Mouse (Mus musculus) c-Kit-positive CD71-positive TER-119-negative erythroid progenitor cells, embryonic 14.5 days (primary cell): ENCODE data around the gene Hsd17b14.
"Not testable (repeated sequence)": the region's sequence is repeated elsewhere in the genome, so short reads cannot be mapped to it uniquely, and the experiment has no call there.

Source experiments
- DNase-seq: peaks from one replicate; pipeline ENCODE4 v3.0.0-alpha.2; 2013; ENCODE audit warnings: low read depth

Hsd17b14 gene

DNA sequence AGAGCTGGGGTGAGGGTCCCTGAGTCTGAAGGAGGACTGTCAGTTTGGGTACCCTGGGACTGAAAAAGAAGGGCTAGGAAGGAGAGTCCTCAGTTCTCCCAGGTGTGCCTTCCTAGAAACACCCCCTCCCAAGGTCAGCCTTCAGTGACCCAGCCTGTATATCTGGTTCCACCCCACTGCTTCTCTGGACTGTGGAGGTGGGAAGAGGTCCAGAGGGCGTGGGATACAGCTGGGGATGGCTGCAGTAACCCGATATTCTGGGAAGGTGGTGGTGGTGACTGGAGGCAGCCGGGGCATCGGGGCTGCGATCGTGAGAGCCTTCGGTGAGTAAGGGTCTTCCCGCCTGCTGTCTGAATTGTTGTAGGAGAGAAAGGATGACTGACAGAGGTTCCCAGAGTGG, at the start of gene Hsd17b14:
Hsd17b14 (plus strand) TSS at position 150 of the 400 bp plus-strand sequence.
- no peak for DNase-seq

DNA sequence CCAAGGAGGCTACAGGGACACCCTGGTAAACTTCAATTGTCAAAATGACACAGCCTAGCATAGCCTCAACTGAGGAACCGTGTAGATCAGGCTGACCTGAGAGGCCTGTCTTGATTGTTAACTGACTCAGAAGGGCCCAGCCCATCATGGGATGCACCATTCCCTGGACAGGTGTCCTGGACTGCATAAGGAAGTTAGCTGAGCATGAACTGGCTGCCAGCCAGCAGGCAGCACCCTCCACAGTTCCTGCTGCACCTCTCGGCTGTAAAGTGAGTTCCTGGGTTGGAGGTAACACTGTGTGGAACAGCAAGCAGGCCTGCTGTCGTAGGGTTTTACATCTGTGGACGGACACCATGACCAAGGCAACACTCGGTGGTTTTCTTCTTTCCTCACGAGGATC, 47.1 kb upstream of the Hsd17b14 start:
- no peak for DNase-seq

DNA sequence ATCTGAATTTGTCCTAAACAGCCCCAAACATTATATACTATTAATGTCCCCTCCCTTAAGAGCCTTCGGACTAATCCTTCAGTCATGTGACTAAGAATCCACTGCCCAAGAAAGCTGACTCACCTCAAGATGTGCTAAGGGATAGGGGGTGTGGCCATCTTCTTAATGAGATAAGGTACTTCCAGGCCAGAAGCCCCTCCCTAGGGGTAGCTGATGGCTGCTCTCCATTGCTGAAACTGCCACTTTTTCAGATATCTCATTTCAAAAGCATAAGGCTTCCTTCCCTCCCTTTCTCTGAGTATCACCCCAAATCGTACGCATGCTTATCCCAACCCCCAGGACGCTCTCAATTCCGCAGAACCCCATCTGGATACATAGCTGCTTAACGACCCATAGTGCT, 46.1 kb upstream of the Hsd17b14 start:
- peak; percentile 85 for DNase-seq

DNA sequence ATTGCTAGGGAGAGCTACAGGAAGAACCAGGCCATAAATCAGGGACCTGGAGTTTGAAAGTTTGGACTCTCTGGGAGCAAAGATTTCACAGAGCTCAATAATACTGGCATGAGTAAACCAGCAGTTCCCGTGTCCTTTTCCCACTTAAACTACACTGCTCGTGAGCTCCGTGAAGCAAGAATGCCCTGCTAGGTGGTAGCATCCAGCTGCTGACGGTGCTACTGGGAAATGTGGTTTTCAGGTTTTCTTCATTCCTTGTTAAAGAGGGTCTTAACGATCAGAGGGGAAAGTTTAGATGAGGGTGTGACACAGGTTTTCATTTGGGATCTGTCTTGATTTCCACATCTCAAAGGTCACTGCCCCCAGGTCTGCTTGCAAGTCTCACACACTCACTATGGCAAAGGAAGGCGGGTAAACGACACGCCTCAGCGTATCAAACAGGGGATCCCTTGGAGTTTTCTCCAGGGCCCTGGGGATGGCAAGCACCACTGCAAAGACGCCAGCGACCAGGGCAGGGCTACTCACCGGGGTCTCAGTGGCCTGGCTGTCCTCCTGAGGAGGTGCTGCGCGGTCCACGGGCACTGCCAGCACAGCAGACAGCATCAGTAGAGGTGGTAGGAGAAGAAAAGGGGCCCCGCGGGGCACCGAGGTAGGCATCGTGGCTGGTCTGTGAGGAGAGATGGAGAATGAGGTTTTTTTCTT, 45.4 kb upstream of the Hsd17b14 start:
- DNase-seq, result no peak

DNA sequence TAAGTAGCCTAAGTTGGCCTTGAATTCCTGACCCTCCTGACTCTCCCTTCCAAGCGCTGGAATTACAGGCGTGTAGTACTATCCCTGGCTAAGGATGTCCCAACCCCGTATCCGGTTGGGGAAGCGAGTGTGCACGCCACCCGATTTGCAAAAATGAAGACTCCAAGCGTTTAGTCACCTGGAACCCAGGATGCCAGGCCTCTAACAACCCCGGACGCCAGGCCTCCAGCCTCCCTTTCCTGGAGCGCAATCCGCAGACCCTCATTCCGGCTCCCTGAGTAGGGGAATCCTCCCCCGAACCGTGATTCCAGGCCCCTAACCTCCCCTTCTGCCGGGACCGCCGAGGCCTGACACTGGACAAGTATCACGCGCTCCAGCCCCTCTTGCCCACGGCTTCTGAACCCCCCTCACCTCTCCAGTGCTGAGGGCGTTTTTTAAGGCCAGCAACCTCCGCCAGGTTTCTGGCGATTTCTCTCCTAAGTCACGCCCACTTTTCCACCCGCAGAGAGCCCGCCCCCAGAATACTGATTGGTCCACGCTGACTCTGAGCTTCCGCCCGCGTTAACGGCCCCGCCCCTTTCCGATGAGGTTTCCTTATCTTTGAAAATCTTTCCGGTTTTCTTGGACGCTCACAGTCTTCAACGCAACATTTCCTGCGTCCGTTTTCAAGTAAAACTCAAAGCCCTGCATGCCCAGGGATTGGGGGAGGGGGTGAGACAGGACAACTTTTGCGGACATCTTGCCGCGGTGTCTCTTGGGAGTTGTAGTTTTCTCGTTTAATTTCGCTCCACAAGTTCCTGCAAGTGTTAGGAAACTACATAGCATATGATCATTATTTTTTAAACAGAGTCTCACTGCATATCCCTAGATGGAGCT, 44.5 kb upstream of the Hsd17b14 start, which contains the start of gene Nucb1:
Nucb1 (minus strand) TSS at position 495 of the 876 bp plus-strand sequence.
- DNase-seq, result peak; percentile 90

DNA sequence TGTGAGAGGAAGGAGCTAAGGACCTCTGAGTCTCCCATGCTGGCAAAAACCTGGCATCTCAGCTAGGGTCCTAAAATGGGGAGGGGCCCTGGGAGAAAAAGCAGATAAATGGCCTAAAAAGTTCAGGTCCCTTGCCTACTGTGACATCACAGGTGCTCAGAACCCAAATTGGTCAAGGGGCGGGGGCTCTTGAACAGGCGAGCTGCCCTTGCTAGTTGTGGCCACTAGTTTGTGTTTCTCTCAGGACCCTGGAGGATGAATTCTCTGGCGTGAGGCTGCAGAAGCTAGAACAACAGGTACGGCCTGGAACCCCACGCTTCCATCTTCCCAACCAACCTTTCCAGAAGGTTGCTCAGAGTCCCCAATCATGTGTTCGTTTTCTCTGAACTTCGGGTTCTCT, 40.3 kb upstream of the Hsd17b14 start:
- no peak for DNase-seq

DNA sequence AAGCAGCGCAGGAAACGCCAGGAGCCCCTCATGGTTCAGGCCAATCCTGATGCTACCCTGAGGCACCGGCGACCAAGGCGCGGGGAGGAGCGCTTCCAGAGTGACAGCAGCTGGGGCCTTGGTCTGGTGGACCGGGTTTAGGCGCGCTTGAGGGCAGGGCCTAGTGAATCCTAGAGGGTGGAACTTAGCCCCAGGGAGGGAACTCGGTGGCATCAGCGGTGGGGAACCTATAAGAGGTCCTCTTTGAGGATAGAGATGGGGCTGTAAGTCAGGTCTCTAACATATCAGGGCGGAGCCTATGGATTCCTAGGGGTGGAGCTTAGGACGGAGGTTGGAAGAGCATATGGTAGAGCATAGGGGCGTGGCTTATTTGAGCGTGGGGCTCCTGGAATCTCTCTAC, 39.3 kb upstream of the Hsd17b14 start:
- DNase-seq, result peak; percentile 87

DNA sequence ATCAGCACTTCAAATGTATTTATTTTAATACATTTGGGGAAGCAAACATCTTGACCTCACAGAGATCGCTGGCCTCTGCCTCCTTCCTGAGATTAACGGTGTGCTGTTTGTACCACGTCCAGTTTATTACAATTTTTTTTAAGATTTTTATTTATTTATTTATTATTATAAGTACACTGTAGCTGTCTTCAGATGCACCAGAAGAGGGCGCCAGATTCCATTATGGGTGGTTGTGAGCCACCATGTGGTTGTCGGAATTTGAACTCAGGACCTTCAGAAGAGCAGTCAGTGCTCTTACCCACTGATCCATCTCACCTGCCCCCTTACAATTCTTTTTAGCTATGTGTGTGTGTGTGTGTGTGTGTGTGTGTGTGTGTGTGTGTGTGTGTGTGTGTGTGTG, 37.8 kb upstream of the Hsd17b14 start:
- DNase-seq, result not testable (repeated sequence)

DNA sequence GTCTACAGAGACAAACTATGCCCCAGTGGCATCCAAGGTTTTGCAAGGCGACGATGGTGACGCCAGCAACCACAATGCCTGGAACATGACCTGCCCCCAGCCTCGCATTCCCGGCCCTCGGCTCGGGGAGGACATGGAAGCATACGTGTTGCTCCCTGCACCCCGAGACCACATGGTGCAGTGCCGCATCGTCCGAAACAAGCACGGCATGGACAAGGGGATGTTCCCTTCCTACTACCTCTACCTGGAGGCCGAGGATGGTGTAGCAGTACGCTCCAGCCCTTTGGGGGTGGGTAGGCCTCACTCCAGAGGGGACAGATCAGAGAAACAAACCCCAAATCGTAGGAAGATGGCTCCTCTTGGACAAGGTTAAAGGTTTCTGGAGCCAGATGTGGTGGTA, 36.1 kb upstream of the Hsd17b14 start:
- no peak for DNase-seq

DNA sequence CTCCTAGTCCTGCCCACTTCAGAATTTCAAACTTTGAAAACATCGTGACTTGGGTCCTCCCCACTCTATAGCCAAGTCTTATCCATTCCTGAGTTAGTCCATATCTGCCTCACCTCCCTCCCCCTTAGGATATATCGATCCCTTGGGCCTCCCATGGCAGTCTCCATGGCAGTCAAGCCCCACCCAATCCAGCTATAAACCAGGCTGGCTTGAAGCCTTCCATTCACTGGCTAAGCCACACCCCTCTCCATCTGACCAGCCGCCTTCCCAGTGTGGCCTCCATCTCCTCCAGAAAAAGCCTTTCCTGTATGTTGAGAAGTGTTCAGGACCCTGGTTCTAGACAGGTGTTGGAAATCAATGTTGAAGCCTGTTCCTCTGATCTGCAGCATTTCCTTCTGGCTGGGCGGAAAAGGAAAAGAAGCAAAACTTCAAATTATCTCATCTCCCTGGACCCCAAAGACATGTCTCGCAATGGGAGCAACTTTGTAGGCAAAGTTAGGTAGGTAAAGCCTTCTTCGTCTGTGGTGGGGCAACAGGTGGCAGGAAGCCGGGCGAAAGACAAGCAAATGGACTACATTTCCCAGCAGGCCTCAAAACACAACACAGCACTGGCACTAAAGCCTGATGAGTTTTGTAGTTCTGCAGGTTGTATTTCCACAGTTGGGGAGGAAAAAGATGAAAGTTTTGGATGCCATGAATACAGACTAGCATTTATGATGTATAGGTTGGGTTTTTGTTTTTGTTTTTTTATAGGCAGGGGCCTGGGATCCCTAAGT, 35.2 kb upstream of the Hsd17b14 start:
- no peak for DNase-seq

DNA sequence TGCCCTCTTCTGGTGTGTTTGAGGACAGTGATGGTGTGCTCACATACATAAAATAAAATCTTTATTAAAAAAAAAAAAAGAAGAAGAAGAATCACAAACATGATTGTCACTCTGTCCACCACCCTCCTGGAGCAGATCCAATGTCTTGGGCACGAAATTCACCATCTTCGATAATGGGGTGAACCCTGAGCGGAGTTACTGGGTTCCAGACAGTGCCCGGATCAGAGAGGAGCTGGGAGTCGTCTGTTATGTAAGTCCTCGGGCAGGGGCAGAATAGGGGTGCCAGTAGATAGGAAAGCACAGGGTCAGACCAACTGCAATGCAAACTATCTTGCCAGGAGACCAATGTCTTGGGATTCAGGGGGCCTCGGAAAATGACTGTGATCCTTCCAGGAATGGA, 34.1 kb upstream of the Hsd17b14 start:
- no peak for DNase-seq

DNA sequence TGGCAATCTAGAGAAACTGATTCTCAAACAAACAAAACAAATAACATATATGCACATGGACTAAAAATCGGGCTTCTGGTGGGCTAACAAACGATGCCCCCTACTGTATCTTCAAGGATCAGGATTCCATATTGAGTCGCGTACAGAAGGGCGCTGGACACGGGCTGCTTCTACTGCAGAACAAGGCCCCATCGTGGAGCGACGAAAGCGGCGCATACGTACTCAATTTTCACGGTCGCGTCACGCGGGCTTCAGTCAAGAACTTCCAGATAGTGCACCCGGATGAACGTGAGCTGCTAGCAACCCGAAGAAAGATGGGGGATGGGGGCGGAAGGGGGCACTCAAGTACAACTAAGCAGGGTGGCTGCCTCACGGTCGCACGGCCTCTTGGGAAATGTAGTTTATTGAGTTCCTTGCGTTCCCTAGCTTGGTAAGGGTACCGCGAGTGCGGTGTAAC, 32.9 kb upstream of the Hsd17b14 start:
- peak; percentile 81 for DNase-seq

DNA sequence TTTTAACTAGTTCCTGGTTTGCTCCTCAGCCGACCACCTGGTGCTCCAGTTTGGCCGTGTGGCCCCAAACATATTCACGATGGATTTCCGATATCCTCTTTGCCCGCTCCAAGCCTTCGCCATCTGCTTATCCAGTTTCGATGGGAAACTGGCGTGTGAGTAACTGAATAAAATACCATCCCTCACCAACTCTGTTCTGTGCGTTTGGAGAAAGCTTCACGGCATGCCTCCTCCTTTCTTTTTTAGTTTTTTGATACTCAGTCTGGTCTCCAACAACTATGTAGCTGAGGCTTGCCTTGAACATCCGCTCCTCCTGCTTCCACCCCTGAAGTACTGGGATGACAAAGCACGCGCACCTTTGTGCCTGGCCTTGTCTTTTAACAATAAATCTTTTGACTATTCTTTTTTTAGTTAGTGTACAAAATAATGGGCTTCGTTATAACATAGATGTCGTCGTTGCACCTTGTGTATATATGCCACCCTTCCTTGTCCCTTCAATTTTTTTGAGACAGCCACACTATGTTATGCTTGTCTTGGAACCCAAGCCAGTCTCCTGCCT, 32.4 kb upstream of the Hsd17b14 start:
- DNase-seq, result no peak

DNA sequence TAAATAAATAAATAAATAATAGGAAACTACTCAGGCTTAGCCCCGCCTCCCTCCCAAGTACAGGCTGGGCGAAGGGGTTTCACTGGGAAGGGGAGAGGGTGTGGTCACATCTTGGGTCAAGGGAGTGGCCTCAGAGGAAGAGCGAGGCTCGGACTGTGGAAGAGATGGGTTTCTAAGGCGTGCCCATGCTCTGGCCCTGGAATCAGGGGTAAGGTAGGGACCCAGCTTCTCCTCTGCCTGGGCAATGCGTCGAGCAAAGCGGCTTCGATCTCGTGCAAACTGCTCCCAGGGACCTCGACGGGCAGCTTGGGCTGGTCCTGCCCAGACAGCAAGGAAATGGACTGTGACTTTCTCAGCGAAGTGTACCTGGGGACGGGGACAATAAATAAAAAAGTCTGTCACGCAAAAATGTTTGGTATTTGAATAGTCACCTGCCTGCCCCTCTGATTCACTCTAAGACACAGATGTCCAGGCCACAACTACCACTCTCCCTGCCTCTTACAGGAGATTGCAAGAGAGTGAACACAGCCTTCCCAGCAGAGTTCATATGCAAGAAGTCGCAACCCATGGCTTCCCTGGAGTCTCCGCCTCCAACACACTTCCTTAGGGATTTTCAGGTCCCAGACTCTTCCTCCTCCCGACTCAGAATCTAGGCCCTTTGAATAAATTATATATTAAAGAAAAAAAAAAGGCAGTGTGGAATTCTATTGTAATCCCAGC, 31.6 kb upstream of the Hsd17b14 start:
- no peak for DNase-seq

DNA sequence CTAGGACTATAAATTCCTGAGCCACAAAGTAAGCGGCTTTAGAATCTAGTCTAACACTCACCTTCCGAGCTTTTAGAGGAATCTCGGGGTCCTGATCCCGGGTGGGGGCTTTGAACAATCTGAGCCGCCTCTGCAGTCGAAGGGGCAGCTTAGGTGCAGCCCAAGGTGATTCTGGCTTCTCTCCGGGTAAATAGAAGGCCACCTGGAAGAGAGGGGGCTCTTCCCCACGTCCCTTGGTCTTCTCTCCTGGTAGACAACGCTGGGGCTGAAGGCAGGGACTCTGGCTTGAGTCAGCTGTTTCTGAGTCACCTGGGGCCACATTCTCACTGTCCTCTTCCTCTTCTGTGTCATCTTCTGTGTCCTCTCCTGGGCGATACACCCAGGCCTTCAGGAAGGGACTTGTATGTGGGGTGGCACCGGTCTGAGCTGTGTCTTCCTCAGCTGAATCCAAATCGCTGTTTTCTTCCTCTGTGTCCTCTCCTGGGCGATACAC, 31.0 kb upstream of the Hsd17b14 start:
- DNase-seq, result no peak

DNA sequence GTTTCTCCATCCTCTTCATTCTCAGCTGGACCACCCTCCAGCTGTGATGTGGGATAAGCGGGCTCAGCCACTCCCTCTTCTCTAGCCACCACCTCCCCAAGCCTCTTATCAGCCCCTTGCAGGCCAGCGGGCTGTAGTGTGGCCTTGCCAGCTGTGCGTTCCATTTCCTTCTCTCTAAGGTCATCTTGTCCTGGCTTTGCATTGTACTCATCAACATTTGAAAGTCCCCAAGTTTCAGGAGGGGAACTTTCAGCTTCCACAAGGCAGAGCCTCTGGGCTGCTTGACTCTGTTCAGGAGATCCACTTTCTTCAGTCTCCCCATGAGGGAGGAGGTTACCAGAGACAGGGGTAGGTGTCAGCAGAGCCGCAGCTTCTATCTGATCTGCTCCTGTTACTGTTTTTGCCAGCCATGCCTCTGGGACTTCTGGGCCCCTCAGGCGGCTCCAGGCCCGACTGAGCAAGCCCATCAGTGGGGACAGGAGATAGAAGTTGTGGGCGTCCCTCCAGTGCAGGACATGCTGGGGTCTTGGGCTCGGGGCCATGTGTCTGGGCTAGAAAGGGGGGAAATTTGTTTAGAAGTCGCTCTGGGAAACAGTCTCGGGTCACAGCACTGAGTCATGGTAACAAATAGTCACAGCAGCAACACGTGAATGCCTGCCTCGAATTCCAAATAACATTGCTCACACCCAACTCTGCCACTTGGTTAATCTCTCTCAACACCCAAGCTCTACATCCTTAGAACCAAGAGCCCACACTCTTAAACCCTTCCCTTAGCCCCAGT, 29.7 kb upstream of the Hsd17b14 start:
- peak; percentile 92 for DNase-seq

DNA sequence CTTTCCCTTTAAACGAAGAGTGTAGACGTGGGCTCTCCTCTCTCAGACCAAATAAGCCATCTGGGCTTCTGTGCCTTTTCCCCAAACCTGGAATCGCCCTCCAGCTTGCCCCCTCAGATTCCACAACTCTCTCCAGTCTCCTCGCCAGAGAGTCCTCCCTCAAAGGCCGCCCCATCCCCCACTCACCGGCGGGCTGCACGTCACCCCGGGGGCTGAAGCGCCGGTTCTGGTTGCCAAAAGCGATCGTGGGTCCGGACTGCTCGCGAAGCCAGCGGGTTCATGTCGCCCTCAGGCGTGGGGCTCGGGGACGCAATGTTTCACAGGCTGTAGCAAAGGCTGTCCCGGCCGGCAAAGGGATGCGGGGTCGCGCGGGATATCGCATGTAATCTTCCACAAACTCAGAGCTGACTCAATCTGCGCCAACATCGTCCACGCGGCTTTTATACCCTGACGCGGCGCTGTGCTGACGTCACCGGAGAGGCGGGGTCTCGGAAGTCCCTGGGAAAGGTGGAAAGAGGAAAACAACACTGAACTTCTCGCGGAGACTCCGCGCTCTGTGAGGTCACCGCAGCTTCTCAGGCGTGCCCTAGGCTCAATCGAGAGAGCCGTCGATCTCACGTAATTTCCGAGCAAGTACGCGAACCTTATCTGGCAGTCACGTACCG, 28.8 kb upstream of the Hsd17b14 start, which contains the start of the genes Ppp1r15a and Plekha4:
Ppp1r15a (minus strand) TSS at position 460 of the 665 bp plus-strand sequence.
Plekha4 (plus strand) TSS at position 522 of the 665 bp plus-strand sequence.
- DNase-seq, result peak; percentile 96

DNA sequence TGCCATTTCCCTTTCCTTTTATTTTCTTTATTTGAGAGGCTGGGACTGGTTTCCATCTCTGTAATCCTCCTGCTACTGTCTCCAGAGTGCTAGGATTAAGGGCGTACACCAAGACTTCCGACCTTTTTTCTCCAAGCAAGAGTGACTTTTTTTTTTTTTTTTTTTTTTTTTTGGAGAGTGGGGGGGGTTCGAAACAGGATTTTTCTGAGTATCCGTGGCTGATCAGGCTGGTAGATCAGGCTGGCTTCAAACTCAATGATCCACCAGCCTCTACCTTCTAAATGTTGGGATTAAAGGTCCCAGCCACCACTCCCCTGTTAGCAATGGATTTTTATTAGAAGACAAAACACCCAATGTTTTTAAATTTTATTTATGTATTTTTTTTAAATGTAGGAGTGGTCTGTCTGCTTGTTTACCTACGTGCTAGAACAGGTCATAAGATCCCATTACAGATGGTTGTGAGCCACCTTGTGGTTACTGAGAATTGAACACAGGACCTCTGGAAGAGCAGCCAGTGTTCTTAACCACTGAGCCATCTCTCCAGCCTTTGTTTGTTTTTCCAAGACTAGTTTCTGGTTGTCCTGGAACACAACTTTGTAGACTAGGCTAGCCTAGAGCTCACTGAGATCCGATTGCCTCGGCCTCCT, 28.1 kb upstream of the Hsd17b14 start:
- DNase-seq, result peak; percentile 40

DNA sequence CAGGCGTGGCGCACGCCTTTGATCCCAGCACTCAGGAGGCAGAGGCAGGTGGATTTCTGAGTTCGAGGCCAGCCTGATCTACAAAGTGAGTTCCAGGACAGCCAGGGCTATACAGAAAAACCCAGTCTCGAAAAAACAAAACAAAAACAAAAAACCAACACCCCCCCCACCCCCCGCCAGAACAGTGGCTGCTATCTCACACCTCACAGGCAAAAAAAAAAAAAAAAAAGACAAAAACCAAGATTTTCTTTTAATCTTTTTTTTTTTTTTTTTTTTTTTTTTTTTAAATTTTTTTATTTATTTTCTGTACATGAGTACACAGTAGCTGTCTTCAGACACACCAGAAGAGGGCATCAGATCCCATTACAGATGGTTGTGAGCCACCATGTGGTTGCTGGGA, 27.5 kb upstream of the Hsd17b14 start:
- DNase-seq, result not testable (repeated sequence)
